Mouse (Mus musculus) heart, adult 2 months (tissue): ENCODE measurements at regions not wholly inside any gene's neighbourhood (a gene's known extent, or its start where the extent isn't known, plus 50 kb on each side); places are given as distances from the start of the nearest gene placed in this dataset.

Experiments used
- CTCF ChIP-seq: fragments of 200-600 bp; IDR thresholded peaks from 2 replicates; pipeline ENCODE4 v1.8.1; 2022; ENCODE audit warnings: antibody characterized with exemption, mild to moderate bottlenecking, moderate library complexity
- EP300 ChIP-seq: fragments of 200-500 bp; IDR thresholded peaks from 2 replicates; pipeline ENCODE4 v1.6.1; 2011; ENCODE audit warnings: low read depth, low read length, control low read depth; ENCODE audit not compliant: insufficient read depth
- POLR2A ChIP-seq: fragments of 200-500 bp; IDR thresholded peaks from 2 replicates; pipeline ENCODE4 v1.6.1; 2011; ENCODE audit warnings: mild to moderate bottlenecking, low read depth, low read length, control low read depth; ENCODE audit not compliant: insufficient read depth

DNA sequence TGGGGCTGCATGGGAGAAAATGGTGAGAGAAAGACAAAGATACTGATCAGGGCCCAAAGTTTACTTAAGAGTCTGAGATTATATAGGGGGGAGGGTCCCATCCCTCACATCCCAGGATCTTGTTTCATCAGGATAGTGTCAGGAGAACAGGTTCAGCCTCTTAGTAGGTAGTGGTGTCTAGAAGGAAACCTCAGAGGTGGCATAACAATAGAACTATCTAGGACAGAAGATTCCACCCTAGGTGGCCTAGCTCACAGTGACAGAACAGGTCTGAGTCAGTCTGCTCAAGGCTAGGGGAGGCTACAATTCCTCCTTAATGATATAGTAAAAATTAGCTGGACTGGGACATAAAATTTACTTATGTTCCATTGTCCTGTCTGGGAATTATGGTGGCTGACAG lies 211.3 kb upstream of the Ngly1 start:
- TF ChIP-seq CTCF (no peak), EP300 (no peak), POLR2A (no peak)
